Mouse (Mus musculus): ENCODE results near the gene Hoxa9. TPM values are rescaled to one million over a fixed set of nuclear protein-coding genes. Genes with fewer than 3 reads are reported as not detected.

The Hoxa9 gene
- polyA plus RNA-seq, 1 experiment from 2014 or later: 67.8 TPM

DNA sequence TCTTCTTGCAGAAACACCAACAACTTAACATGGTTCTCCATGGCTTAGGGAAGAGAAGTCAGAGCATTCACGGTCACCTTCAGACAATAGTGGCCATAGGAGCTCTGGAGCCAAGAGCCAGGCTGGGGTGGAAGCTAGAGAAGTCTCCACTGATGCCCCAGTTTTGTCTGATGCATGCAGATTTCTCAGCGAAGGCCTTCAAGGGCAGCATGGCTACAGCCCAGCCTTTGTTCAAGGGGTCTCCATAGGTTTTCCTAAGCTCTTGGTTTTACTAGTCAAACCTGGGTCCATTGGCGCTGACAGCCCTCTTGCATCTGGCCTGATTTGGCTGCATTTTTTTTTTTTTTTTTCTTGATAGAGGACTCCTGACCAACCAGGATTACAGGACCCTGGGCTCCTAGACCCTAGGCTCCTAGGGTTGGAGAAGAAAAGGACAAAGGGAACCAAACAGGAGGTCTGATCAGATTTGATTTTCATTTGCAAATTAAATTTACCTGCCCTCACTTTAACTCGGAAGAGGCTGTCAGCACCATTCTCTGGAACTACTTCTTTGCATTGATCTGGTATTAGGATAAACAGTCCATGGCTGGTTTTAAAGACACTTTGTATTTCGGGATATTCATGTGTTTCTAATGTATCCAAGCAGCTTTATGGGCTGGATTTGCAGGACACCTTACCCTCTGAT lies 33.4 kb upstream of the Hoxa9 start:
- H3K4me1 ChIP-seq (ENCODE audit: control insufficient read depth, insufficient read depth, low read length): peaks cover 4% of the 10 kb centered on the region; the same call in 1 of the 2 replicates
- H3K4me3 ChIP-seq (ENCODE audit: low read length): no peak overlapping the region
- WGBS: 7% methylated on average over 5 of the region's 5 CpGs
- H3K36me3 ChIP-seq (ENCODE audit: control insufficient read depth, insufficient read depth, low read length): no peaks in the 10 kb centered on the region
- no peak for ATAC-seq (ENCODE audit: low FRiP score, low TSS enrichment)
- H3K27me3 ChIP-seq (ENCODE audit: control insufficient read depth, insufficient read depth, low read length): peaks cover 86% of the 10 kb centered on the region
- H3K27ac ChIP-seq (ENCODE audit: low read depth, low read length): no peak overlapping the region
- H3K4me2 ChIP-seq (replicated peaks; ENCODE audit: low read depth, low read length): no peak overlapping the region
- no peak overlapping the region for H3K9ac ChIP-seq (ENCODE audit: low read depth, low read length)
- H3K9me3 ChIP-seq (ENCODE audit: control insufficient read depth, low read length): no peaks in the 10 kb centered on the region

DNA sequence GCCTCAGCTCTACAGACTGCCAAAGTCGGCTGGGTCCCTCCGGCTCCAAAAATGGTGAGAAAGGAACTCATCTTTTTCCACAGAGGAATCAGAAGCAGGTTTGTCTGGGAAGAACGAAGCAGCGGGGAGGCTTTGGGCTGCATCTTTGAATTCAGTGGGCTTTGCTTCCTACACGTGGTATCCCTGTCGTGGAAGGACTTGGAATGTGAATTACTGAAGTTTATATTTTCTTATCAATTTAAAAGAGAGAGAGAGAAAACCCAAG lies 32.4 kb upstream of the Hoxa9 start:
- WGBS: under 1% methylated on average over 6 of the region's 6 CpGs
- Histone ChIP-seq H3K36me3 (ENCODE audit: control insufficient read depth, insufficient read depth, low read length) (no peaks in the 10 kb centered on the region), H3K4me3 (ENCODE audit: low read length) (no peak overlapping the region), H3K27me3 (ENCODE audit: control insufficient read depth, insufficient read depth, low read length) (peaks cover 84% of the 10 kb centered on the region), H3K4me2 (replicated peaks; ENCODE audit: low read depth, low read length) (no peak overlapping the region), H3K27ac (ENCODE audit: low read depth, low read length) (no peak overlapping the region), H3K9me3 (ENCODE audit: control insufficient read depth, low read length) (no peaks in the 10 kb centered on the region), H3K4me1 (ENCODE audit: control insufficient read depth, insufficient read depth, low read length) (peaks cover 4% of the 10 kb centered on the region; the same call in 1 of the 2 replicates), H3K9ac (ENCODE audit: low read depth, low read length) (no peak overlapping the region)
- no peak for ATAC-seq (ENCODE audit: low FRiP score, low TSS enrichment)

GRCm38 (mm10) chr6:52262463-52263320 lies 31.8 kb upstream of the Hoxa9 start:
- no peak overlapping the region for H3K4me2 ChIP-seq (replicated peaks; ENCODE audit: low read depth, low read length)
- no peaks in the 10 kb centered on the region for H3K9me3 ChIP-seq (ENCODE audit: control insufficient read depth, low read length)
- WGBS: under 1% methylated on average over 24 of the region's 24 CpGs
- no peak for ATAC-seq (ENCODE audit: low FRiP score, low TSS enrichment)
- no peak overlapping the region for H3K9ac ChIP-seq (ENCODE audit: low read depth, low read length)
- peaks cover 83% of the 10 kb centered on the region for H3K27me3 ChIP-seq (ENCODE audit: control insufficient read depth, insufficient read depth, low read length)
- H3K4me3 ChIP-seq (ENCODE audit: low read length): no peak overlapping the region
- no peaks in the 10 kb centered on the region for H3K36me3 ChIP-seq (ENCODE audit: control insufficient read depth, insufficient read depth, low read length)
- peaks cover 4% of the 10 kb centered on the region; the same call in 1 of the 2 replicates for H3K4me1 ChIP-seq (ENCODE audit: control insufficient read depth, insufficient read depth, low read length)
- no peak overlapping the region for H3K27ac ChIP-seq (ENCODE audit: low read depth, low read length)

- no peaks in the 10 kb centered on the region for H3K36me3 ChIP-seq (ENCODE audit: control insufficient read depth, insufficient read depth, low read length)
- no peak overlapping the region for H3K27ac ChIP-seq (ENCODE audit: low read depth, low read length)
- no peak for ATAC-seq (ENCODE audit: low FRiP score, low TSS enrichment)
- H3K4me2 ChIP-seq (replicated peaks; ENCODE audit: low read depth, low read length): no peak overlapping the region
- no peak overlapping the region for H3K4me3 ChIP-seq (ENCODE audit: low read length)
- no peaks in the 10 kb centered on the region for H3K9me3 ChIP-seq (ENCODE audit: control insufficient read depth, low read length)
- 3% methylated on average over 9 of the region's 9 CpGs for WGBS
- no peak overlapping the region for H3K9ac ChIP-seq (ENCODE audit: low read depth, low read length)
- H3K4me1 ChIP-seq (ENCODE audit: control insufficient read depth, insufficient read depth, low read length): peaks cover 4% of the 10 kb centered on the region; the same call in 1 of the 2 replicates
- peaks cover 83% of the 10 kb centered on the region for H3K27me3 ChIP-seq (ENCODE audit: control insufficient read depth, insufficient read depth, low read length)
Observed at GRCm38 (mm10) chr6:52261751-52262462, 31.0 kb upstream of the Hoxa9 start.

DNA sequence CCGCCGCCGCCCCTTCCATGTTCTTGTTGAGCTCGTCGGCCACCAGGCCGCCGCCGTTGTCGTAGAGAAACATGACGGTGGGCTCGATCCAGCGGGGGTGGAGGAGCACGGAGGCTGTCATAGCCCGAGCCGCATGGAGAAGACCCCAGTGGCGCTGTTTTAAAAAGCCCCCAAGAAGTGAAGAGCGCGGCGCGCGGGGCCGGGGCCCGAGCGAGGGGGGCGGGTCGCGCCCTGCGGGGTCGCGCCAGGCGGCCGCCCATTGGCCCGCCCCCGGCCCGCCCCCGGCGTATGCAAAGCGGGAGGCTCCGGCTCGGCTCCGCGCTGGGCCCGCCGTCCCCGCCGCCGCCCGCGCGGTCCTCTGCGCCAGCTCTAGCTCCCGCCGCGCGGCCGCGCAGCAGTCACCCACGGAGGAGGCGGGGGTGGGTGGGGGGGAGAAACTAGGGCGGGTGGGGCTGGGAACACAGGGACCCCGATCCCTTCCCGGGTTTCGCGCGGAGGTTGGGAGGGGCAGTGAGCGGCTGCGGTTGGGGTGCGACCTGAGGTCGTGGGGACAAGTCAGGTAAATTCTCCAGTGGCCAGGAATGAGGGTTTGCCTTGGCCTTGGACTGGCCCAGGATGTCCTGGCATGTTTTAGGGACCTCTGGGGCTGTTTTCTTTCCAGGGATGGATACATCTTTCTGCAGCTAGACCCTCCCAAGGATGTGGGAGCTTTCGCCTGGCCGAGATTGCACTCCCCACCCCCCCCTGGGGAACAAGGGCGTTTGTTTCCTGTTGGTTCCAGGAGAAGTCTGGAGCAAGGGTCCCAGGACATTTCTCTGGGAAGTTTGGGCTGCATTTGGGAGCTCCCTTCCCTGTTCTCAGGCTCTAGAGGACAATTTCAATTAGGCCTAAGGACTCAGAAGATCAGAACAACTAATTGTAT lies 30.0 kb upstream of the Hoxa9 start, which contains the start of gene Hoxa13:
Hoxa13 (minus strand) TSS at position 227 of the 922 bp plus-strand sequence.
- peak within 1 kb of the TSS; percentile 68 for H3K4me2 ChIP-seq (replicated peaks; ENCODE audit: low read depth, low read length)
- under 1% methylated on average over 47 of the region's 72 CpGs for WGBS
- peak within 1 kb of the TSS; percentile 28; the same call in 1 of the 2 replicates for H3K9ac ChIP-seq (ENCODE audit: low read depth, low read length)
- peaks cover 4% of the 10 kb centered on the region; the same call in 1 of the 2 replicates for H3K4me1 ChIP-seq (ENCODE audit: control insufficient read depth, insufficient read depth, low read length)
- peaks cover 84% of the 10 kb centered on the region for H3K27me3 ChIP-seq (ENCODE audit: control insufficient read depth, insufficient read depth, low read length)
- H3K36me3 ChIP-seq (ENCODE audit: control insufficient read depth, insufficient read depth, low read length): no peaks in the 10 kb centered on the region
- no peaks in the 10 kb centered on the region for H3K9me3 ChIP-seq (ENCODE audit: control insufficient read depth, low read length)
- peak within 1 kb of the TSS; percentile 39 for H3K4me3 ChIP-seq (ENCODE audit: low read length)
- peak; percentile 84 for ATAC-seq (ENCODE audit: low FRiP score, low TSS enrichment)
- no peak within 1 kb of the TSS for H3K27ac ChIP-seq (ENCODE audit: low read depth, low read length)

- peak overlapping the region; percentile 68 for H3K4me2 ChIP-seq (replicated peaks; ENCODE audit: low read depth, low read length)
- WGBS: 1% methylated on average over 37 of the region's 39 CpGs
- H3K27ac ChIP-seq (ENCODE audit: low read depth, low read length): no peak overlapping the region
- peaks cover 83% of the 10 kb centered on the region for H3K27me3 ChIP-seq (ENCODE audit: control insufficient read depth, insufficient read depth, low read length)
- no peaks in the 10 kb centered on the region for H3K9me3 ChIP-seq (ENCODE audit: control insufficient read depth, low read length)
- no peaks in the 10 kb centered on the region for H3K36me3 ChIP-seq (ENCODE audit: control insufficient read depth, insufficient read depth, low read length)
- no peak overlapping the region for H3K9ac ChIP-seq (ENCODE audit: low read depth, low read length)
- H3K4me1 ChIP-seq (ENCODE audit: control insufficient read depth, insufficient read depth, low read length): peaks cover 4% of the 10 kb centered on the region; the same call in 1 of the 2 replicates
- ATAC-seq (ENCODE audit: low FRiP score, low TSS enrichment): no peak
- H3K4me3 ChIP-seq (ENCODE audit: low read length): peak overlapping the region; percentile 39
Observed at GRCm38 (mm10) chr6:52259811-52260261, 28.9 kb upstream of the Hoxa9 start.

DNA sequence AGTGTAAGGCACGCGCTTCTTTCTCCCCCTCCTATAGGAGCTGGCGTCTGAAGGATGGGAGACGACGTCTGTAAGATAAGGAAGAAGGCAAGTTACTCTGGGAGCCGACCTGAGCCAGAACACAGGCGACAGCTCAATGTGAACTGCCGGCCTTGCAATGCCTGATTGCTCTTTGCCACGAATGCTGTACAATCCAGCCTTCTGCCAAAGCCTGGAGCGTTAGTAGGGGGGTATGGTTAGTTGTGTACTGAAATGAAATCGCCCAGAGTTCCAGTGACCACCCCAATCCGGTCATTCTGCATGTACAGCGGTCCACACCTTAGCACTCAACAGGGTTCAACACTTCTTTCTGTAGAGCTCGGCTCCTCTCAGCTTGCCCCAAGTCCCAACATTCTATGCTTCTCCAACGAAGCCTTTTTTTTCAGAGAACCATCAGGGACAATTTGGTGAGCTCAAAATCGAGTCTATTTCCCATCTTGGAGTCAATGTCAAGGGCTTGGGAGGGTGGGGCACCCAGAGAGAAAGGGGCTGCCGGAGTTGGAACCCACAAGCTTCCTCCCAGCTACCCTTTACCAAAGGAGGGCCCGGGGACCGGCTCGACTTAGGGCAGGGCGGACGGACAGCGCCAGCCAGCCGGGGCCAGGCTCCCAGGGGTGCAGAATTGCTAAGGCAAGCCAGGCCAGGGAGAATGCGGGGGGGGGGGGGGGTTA lies 28.3 kb upstream of the Hoxa9 start:
- under 1% methylated on average over 24 of the region's 25 CpGs for WGBS
- Histone ChIP-seq H3K4me3 (ENCODE audit: low read length) (peak overlapping the region; percentile 39; the same call in 1 of the 2 replicates), H3K27ac (ENCODE audit: low read depth, low read length) (no peak overlapping the region), H3K9ac (ENCODE audit: low read depth, low read length) (no peak overlapping the region), H3K9me3 (ENCODE audit: control insufficient read depth, low read length) (no peaks in the 10 kb centered on the region), H3K27me3 (ENCODE audit: control insufficient read depth, insufficient read depth, low read length) (peaks cover 78% of the 10 kb centered on the region), H3K36me3 (ENCODE audit: control insufficient read depth, insufficient read depth, low read length) (no peaks in the 10 kb centered on the region), H3K4me2 (replicated peaks; ENCODE audit: low read depth, low read length) (no peak overlapping the region), H3K4me1 (ENCODE audit: control insufficient read depth, insufficient read depth, low read length) (peaks cover 4% of the 10 kb centered on the region; the same call in 1 of the 2 replicates)
- no peak for ATAC-seq (ENCODE audit: low FRiP score, low TSS enrichment)

- no peak overlapping the region for H3K4me3 ChIP-seq (ENCODE audit: low read length)
- H3K27me3 ChIP-seq (ENCODE audit: control insufficient read depth, insufficient read depth, low read length): peaks cover 76% of the 10 kb centered on the region
- H3K27ac ChIP-seq (ENCODE audit: low read depth, low read length): no peak overlapping the region
- WGBS: under 1% methylated on average over 6 of the region's 6 CpGs
- H3K9me3 ChIP-seq (ENCODE audit: control insufficient read depth, low read length): no peaks in the 10 kb centered on the region
- no peak overlapping the region for H3K4me2 ChIP-seq (replicated peaks; ENCODE audit: low read depth, low read length)
- ATAC-seq (ENCODE audit: low FRiP score, low TSS enrichment): no peak
- no peak overlapping the region for H3K9ac ChIP-seq (ENCODE audit: low read depth, low read length)
- H3K36me3 ChIP-seq (ENCODE audit: control insufficient read depth, insufficient read depth, low read length): no peaks in the 10 kb centered on the region
- peaks cover 19% of the 10 kb centered on the region for H3K4me1 ChIP-seq (ENCODE audit: control insufficient read depth, insufficient read depth, low read length)
Observed at GRCm38 (mm10) chr6:52256956-52257355, 26.1 kb upstream of the Hoxa9 start.

All from kidney, embryonic 14.5 days (tissue).